Mouse (Mus musculus): Measurements from ENCODE around the gene Ttc6.

DNA sequence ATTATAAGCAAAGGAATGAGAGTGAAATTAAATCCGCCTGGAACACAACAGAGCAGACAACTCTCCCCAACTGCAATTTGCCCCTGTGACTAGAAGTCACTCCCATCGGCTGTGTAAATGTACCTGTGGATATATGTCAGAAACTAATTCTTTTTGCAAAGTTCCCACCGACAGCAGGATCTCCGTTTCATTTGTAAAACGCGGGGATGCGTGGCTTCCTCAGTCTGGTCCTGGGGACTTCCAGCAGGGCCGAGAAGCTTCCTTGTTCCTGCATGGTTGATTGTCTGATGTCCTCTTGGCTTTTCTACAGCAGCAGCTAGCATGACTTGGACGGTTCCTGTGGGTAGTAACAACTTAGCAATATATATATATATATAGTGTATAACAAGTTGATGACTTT is 16.0 kb upstream of the Ttc6 start:
- TF ChIP-seq GATA1 (IDR thresholded peaks at IDR 0.05; ENCODE audit: borderline replicate concordance, low read length) (no peak), FLI1 (IDR thresholded peaks at IDR 0.05; ENCODE audit: low read length) (no peak)

Measured in megakaryocyte, embryonic 14.5 days (primary cell).